Mouse (Mus musculus) layer of hippocampus, postnatal 25 days (tissue): ENCODE measurements around the gene Ugt1a6a. TPM values are rescaled to one million over a fixed set of nuclear protein-coding genes. Genes with fewer than 3 reads are reported as not detected.
"Not testable (repeated sequence)": the region's sequence is repeated elsewhere in the genome, so short reads cannot be mapped to it uniquely, and the experiment has no call there.

Source experiments
- DNase-seq, 2 experiments: peaks; one replicate each; pipeline ENCODE4 v3.0.0; 2022; ENCODE audit warnings: mixed read lengths in 2 of 2, low spot score in 1 of 2; ENCODE audit errors: extremely low spot score in 1 of 2
- total RNA-seq, 2 experiments: library from RNA; stranded (reverse); gene quantifications; 2 replicates each; pipeline ENCODE4 v1.2.3; 2021

Ugt1a6a gene
- total RNA-seq, 2 experiments from 2014 or later, result 0.57 to 1.5 TPM

DNA sequence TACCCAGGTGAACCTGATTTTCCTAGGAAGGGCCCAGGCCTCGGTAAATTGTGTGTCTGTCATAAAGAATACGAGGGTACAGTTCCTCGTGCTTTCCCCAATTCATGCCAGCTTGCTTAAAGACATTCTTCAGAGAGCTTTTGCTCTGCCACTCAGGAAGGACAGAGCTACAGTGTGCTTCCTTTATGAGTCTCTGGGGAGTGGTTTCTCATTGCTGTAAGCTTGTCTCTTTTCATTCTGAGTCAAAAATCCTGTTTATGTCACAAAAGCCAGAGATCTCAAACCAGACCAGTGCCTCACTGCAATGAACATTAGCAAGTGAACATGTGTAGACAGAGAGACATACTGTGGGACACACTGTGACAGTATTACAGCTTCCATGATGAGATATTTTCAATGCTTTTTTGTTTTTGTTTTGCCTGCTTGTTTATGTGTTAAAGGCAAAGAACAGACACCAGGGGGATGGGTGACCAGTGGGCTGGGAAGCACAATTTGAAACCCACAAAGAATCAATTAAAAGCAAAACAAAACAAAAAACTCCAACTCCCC is 627 bp upstream of the Ugt1a6a start:
- DNase-seq, result no peak

DNA sequence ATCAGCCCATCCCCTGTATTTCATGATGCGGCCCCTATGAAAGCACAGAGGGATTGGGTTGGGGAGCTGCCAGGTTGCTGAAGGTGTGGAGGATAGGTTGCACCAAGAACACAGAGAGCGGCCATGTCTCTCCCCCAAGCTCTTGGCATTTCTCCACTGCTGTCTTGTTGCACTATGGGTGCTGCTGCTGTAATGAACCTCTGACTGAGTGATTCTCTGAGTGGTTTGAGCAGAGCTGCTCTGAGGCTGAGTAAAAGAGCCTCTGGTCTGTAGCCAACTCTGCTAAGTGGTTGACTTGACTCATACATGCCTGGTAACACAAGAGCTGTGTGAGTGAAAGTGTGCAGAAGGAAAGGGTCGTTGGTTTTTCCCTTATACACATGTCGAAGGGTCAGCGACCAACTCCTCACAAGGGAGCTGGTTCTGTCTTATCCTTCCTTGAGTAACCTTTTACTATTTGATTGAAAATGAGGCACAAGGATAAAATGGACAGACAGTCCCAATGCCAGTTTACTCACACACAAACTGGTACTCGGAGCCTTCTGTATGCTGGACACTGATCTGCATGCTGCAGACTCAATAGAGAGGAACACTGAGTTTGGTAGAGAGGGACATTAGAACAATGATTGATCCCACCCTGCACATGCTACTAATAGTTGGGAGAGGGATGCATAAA is 758 bp downstream of the Ugt1a6a start:
- not testable (repeated sequence) for DNase-seq

DNA sequence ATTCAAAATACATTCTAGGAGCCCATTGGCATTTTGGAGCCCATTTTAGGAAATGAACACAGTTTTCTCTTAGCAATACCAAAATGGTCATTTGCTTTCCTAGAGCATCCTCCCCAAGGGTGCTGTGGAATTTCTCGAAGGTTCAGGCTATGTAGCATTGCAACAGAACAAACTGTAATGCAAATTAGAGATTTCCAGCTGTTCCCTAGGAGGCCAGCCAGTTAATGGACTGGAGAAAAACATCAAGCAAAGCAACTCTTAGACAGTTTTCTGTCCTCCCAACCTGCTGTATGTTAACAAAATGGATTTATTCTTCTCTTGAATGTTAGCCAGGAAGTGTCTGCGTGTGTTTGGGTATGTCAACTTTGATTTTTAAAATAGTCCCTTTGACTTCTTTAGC is 2.0 kb downstream of the Ugt1a6a start:
- no peak for DNase-seq

DNA sequence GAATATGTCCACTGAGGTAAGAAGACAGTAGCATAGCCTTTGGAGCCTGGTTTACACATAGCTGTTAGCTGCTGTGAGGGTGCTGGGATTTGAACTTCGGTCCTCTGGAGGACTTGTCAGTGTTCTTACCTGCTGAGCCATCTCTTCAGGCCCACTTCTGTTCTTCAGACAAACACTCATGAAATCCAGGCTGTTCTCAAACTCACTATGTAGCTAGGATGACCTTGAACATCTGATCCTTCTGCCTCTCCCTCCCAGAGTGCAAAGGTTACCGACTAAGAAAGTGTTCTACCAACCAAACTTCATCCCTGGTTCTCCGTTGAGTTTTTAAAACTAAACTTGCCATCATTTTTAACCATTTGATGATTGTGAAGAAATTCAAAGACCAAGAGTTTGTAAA is 2.7 kb downstream of the Ugt1a6a start:
- DNase-seq, result no peak

DNA sequence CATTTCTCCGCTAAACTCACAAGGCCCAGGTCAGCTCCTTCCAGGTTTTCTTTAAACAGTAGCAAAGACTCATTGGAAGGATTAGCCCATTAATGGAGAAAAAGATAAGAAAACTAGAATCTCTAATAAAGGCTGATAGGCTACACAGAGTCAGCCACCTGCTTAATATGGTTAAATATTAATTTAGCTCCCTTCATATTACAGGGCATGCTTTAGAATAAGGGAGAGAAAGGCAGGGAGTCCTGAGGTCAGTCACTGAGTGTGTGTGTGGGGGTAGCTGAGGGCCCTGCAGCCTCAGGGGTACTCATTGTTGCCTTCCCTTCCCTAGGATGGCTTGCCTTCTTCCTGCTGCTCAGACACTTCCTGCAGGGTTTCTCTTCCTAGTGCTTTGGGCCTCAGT is 3.5 kb downstream of the Ugt1a6a start:
- DNase-seq, result no peak

DNA sequence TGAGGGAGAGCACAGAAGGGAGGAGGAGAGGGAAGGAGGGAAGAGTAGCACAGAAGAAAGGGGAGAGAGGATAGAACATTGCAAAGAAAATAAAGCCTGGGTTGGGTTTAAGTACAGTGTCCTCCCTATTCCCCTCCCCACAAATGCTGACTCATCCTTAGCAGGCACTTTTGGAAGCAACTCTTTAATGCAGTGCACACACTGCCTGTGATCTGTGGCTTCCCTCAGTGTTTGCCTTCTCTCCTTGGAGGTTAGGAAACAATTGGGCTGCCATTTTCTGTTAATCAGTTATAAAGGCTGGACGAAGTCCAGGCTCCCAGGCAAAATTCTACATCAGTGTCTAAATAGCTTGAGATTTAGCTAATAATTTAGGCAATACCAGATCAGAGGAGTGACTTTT is 5.9 kb downstream of the Ugt1a6a start:
- DNase-seq, result not testable (repeated sequence)

DNA sequence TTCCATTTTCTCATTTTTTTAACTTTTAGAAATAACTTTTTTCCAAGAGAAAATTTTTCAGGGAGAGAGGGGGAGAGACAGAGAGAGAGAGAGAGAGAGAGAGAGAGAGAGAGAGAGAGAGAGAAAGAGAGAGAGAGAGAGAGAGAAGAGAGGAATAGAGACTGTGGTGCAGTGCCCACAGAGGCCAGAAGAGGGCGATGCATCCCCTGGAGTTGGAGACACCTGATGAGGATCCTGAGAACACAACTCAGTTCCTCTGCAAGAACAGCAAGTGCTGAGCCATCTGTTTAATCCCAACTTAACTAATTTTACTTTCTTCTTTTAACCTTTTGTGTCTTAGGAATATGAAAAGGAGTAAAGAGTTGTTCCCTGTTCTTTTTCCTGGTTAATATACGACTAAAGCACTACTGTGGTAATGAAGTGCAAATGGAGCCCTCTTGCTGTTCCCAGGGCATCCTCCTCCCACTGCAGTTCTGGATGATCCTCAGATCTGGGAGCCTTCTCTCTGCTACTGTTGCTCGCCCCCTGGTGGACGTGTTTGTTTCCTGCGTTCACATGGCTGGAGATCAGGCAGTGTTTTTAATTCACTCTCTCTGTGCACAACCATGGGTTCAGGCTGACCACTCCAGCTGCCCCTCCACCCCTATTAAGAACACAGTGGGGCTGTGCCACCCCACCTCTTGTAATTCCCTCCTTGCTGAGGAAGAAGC is 9.5 kb downstream of the Ugt1a6a start:
- peak in 1 of 2 experiments; percentile 60 for DNase-seq

DNA sequence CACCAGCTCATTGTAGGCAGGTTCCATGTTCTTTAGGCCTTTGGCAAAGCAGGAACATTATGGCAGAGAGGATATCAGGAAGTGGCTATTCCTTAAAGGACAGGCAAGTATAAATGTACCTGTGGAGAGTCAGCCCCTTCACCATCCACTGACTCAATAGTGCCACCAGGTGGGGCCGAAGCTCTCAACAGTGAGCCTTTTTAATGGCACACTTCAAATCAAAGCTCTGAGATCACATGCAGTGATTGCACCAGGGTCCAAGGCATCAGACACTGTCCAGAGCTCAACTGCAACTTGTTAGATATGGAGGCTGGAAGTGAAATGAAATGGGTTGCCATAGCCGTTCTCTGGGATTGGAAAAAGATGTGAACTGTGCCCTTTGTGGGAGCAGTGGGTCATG is 10.7 kb downstream of the Ugt1a6a start:
- DNase-seq, result not testable (repeated sequence)

DNA sequence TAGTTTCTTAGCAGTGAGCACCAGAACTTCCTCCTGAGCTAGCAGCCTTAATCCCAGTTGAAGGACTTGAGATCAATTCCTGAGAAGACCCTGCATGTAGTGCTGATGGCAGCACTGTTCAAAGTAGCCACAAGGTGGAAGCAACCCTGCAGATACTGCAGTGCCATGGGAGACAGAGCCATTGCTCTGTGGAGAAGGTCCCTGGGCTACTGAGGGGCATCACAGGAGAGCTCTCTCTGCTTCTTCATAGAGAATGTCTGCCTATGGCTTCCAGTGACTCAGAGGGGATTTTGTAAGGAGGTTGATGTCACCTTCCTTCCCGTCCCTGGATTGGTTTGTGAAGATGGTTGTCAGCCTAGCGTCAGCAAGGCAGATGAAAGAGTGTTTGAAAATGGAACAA is 15.5 kb downstream of the Ugt1a6a start:
- peak in 1 of 2 experiments; percentile 6 for DNase-seq

DNA sequence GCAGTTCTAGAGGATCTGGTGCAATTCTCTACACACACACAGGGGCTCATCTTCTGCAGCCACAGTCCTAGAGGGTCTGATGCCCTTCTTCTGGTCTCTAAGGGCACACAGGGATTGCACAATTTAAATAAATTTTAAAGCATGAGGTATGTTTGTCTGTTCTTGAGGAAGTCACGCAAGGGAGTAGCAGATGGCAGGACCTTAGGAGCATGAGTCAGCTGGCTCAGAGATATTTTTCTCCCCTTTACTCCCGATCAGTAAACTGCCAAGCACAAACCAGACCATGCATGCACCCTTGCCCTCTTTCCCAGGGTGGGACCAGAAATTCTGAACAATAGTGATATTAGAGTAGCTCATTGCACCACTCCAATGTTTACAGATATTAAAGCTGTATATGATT is 23.8 kb downstream of the Ugt1a6a start:
- no peak for DNase-seq

DNA sequence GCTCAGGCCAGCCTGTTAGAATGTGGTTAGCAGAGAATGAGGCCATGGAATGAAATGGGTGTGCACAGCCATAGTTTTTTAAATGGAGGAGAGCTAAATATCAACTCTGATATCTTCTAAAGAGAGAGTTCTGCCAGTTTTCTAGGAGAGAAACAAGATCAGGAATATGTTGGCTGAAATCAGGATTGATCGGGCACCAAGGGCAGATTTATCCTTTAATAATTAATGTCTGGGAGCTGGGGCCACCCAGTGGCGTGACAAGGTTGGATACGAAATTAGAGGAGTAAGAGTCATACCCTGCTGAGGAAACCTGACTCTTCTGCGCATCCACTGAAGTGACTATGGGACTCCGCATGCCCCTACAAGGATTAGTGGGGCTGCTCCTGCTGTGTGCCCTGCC is 31.1 kb downstream of the Ugt1a6a start, which contains the start of gene Ugt1a5:
TSS of gene Ugt1a5 (plus strand) at position 302 of the 400 bp plus-strand sequence.
- DNase-seq, result no peak

DNA sequence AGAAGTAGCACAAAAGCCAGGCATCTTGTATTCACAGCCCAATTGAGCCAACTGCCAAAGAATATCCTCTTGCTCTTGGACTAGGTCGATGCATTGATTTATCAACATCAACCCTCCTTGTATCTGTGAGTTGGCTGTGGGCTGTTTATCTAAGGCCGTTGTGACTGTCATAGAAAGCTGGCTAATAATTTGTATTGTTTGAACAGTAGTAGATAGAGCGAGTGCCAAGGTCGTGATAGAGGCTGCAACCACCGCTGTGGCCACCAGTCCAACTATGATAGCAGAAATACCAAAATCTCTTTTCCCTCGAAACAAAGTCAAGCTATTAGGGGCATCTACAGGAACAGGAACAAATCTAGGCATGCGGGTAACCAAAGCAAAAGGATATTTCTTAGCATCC is 37.6 kb downstream of the Ugt1a6a start:
- DNase-seq, result not testable (repeated sequence)

DNA sequence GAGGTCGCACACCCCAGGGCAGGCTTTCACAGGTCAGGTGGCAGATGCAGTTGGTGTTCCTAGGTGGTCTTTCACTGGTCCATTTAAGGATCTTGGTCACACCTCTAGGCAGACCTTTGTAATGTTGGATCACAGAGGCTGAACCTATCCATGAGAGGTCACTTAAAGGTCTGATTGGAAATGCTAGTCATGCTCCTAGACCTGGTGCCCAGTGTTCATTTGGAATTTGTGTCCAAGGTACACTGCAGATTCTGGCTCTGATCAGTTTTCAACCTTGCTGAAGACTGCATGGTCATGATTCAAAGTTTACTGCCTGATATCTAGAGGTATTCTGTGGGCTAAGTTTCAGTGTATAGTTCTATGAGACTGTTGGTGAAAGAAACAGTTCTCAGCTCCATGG is 45.0 kb downstream of the Ugt1a6a start:
- DNase-seq, result no peak

DNA sequence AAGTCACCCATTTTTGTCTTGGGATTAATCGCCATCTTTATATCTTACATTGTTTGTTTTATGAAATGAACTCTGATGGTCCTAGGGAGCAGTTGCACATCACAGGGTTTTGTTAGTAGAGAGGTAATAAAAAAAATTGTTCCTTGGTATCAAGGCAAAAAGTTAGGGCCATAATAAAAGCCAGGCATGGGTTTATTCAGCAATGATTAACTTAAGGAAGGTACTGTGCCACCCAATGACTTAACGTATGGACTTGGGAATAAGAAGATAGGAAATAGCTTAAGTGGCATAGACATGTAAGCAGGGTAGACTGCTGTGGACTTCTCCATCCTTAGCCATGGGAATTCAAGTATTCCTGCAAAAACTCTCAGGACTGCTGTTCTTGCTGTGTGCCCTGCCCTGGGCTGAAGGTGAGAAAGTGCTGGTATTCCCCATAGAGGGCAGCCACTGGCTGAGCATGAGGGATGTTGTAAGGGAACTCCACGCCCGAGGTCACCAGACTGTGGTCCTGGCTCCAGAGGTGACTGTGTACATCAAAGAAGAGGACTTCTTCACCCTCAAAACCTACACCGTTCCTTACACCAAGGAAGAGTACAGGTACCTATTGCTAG is 51.8 kb downstream of the Ugt1a6a start:
- no peak for DNase-seq

DNA sequence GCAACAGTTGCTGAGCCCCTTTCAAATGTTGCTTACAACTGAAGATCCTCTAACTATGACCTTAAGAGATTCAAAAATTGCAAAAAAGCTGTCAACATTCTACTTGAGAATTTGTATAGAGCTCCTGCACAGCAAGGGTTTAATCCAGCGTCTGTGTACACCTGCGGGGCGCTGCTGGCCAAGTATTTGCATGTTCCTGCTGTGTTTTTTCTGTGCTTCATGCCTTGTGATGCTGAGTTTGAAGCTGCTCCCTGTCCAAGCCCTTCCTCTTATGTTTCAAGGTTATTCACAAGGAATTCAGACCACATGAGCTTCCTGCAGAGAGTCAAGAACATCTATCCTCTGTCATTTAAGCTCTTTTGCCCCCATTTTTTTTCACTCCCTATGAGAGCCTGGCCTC is 57.5 kb downstream of the Ugt1a6a start:
- DNase-seq, result no peak

DNA sequence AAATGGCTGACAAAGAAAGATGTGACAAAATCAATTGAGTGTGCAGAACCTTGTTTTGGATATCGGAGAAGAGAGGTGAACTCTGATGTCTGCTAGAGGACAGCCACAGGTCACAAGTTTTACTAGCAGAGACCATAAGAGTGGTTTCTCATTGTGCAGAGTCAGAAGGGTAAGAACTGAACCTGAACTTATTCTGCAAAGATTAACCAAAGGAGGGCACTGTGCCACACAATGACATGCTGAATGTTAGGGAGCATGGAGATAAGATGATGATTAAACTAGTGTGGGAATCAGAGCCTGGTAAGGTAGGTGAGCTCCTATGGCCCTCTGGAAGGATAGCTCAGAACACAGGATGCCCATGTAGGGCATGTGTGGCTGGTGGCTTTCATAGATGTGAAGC is 61.1 kb downstream of the Ugt1a6a start:
- DNase-seq, result no peak

DNA sequence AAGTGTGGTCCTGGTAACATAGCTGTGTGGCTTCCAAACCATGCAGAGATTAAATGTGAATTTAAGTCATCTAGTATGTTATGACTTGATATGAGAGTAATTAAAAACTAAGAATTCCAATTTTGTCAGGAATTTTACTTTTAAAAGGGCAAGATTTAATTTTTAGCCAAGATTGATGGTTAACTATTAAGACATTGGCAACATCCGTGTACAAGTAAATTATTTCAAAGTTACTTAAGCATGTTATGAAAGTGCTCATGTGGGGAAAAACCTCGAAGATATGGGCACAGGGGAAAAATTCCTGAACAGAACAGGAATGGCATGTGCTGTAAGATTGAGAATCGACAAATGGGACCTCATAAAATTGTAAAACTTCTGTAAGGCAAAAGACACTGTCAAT is 62.8 kb downstream of the Ugt1a6a start:
- no peak for DNase-seq

DNA sequence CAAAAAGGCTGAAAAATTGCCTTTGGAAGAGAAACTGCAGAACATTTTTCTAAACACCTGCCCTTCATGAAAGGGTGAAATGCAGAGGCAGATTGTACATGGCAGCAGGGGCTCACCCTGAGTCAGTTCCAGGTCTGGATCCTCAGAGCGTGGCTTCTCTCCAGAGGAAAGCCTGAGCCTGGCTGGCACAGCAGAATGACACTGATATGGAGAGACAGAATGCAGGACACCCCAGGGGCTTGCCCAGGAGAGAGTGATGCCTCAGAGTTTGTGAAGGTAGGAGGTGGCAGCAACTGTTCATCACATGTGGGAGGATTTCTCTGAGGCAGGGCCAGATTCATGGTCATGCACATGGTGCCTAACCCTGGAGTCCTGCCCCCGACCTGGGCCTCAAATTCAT is 65.4 kb downstream of the Ugt1a6a start:
- no peak for DNase-seq

DNA sequence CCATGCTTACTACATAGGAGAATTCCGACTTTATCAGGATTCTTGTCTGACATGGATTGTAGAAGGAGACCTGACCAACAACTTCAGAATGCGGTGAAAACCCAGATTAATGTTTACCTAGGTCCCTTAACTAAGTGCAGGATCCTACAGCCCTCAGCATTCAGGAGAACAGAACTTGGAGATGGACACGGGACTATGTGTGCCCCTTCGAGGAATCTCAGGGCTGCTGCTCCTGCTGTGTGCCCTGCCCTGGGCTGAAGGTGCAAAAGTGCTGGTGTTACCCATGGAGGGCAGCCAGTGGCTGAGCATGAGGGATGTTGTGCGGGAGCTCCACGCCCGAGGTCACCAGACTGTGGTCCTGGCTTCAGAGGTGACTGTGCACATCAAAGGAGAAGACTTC is 65.8 kb downstream of the Ugt1a6a start, which contains the start of gene Ugt1a2:
TSS of gene Ugt1a2 (plus strand) at position 146 of the 400 bp plus-strand sequence.
- DNase-seq, result no peak

DNA sequence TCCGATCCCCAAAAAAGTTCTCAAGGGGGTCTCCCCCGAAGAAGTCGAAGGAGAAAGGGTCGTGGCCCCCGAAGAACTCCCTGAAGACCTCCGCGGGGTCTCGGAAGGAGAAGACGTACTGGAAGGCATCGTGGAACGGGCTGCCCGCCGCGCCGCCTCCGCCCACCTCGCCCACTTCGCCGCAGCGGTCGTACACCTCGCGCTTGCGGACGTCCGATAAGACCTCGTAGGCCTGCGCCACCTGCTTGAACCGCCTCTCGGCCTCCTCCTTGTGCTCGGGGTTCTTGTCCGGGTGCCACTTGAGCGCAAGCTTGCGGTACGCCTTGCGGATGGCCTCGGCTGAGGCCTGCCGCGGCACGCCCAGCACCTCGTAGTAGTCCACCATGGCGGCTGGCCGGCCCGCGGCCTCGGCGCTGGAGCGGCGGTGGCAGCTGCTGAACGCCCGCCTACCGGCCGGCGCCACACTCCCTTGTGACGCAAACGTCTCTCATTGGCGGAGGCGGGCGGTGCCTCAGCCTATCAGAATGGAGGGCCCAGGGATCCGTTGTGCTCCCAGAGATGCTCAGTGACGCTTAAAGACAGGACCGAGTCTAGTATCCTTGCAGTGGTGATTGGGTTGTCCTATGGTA is 70.8 kb downstream of the Ugt1a6a start, which contains the start of gene Dnajb3:
TSS of gene Dnajb3 (minus strand) at position 489 of the 629 bp plus-strand sequence.
- DNase-seq, result peak; percentile 68 to 72
